Mouse (Mus musculus) limb, embryonic 11.5 days (tissue): ENCODE data around the gene Efcc1. TPM values are rescaled to one million over a fixed set of nuclear protein-coding genes. Genes with fewer than 3 reads are reported as not detected.

Experiments used
- ATAC-seq: fragments of 200-750 bp; cut with Nextera tagmentation; 2 replicates; pipeline ENCODE4 v1.8.0; 2017; ENCODE audit warnings: low read depth; ENCODE audit not compliant: insufficient number of reproducible peaks, low FRiP score, low TSS enrichment
- DNase-seq: peaks from one replicate; pipeline ENCODE4 v3.0.0-alpha.2; 2015; ENCODE audit warnings: low spot score
- H3K27ac ChIP-seq: fragments of 300-500 bp; sonication (generic); replicated peaks from 2 replicates; pipeline ENCODE4 v1.5.1; 2014; ENCODE audit warnings: low read depth, mild to moderate bottlenecking, low read length
- H3K27me3 ChIP-seq: fragments of 300-500 bp; sonication (generic); 2 replicates; pipeline ENCODE4 v1.6.1; 2014; ENCODE audit warnings: mild to moderate bottlenecking, low read length, mixed read lengths; ENCODE audit not compliant: control insufficient read depth, insufficient read depth
- H3K36me3 ChIP-seq: fragments of 300-500 bp; sonication (generic); 2 replicates; pipeline ENCODE4 v1.6.1; 2014; ENCODE audit warnings: mild to moderate bottlenecking, low read length, moderate library complexity, mixed read lengths; ENCODE audit not compliant: control insufficient read depth, insufficient read depth
- H3K4me1 ChIP-seq: fragments of 300-500 bp; sonication (generic); 2 replicates; pipeline ENCODE4 v1.6.1; 2014; ENCODE audit warnings: low read length, mixed read lengths; ENCODE audit not compliant: control insufficient read depth, insufficient read depth
- H3K4me2 ChIP-seq: fragments of 300-500 bp; sonication (generic); 2 replicates; pipeline ENCODE4 v1.6.1; 2014; ENCODE audit warnings: low read depth, mild to moderate bottlenecking, moderate library complexity; ENCODE audit not compliant: severe bottlenecking
- H3K4me3 ChIP-seq: fragments of 300-500 bp; sonication (generic); 2 replicates; pipeline ENCODE4 v1.5.1; 2014; ENCODE audit warnings: low read depth, low read length
- H3K9ac ChIP-seq: fragments of 300-500 bp; sonication (generic); 2 replicates; pipeline ENCODE4 v1.6.1; 2014; ENCODE audit warnings: mild to moderate bottlenecking, low read length
- H3K9me3 ChIP-seq: fragments of 300-500 bp; sonication (generic); 2 replicates; pipeline ENCODE4 v1.6.1; 2016; ENCODE audit warnings: low read length; ENCODE audit not compliant: control insufficient read depth
- WGBS: fragments of 180-500 bp; shearing (Covaris S2); extraction: QIAGEN DNeasy Blood & Tissue Kit; methylation state at CpG from one replicate; pipeline ENCODE4 v1.1.7; 2014; 5-methylcytosine and 5-hydroxymethylcytosine counted together
- polyA plus RNA-seq: library from polyadenylated mRNA; unstranded; fragments of >200 nt; fragmentation: Nextera tagmentation; extraction: Ambion mirVana; gene quantifications from 2 replicates; pipeline ENCODE4 v1.2.1, GENCODE M21; 2014

Gene Efcc1
- polyA plus RNA-seq, 1 experiment from 2014 or later = 0.07 TPM

- WGBS = 66% methylated on average over 3 of the region's 3 CpGs
- ATAC-seq = no peak
These were observed 2.6 kb upstream of the Efcc1 start for GRCm38 (mm10) chr6:87728102-87728501.

GRCm38 (mm10) chr6:87730141-87730540 is 528 bp upstream of the Efcc1 start:
- WGBS = 13% methylated on average over 13 of the region's 13 CpGs
- no peak for DNase-seq
- Histone ChIP-seq H3K4me1 (peaks cover 9% of the 10 kb centered on the region), H3K9ac (no peak overlapping the region; the same call in 1 of the 2 replicates), H3K4me3 (peak overlapping the region; percentile 55), H3K9me3 (no peaks in the 10 kb centered on the region), H3K27ac (no peak overlapping the region), H3K27me3 (peaks cover 52% of the 10 kb centered on the region), H3K4me2 (peak overlapping the region; percentile 98), H3K36me3 (no peaks in the 10 kb centered on the region)
- no peak for ATAC-seq

More at GRCm38 (mm10) chr6:87728102-87728501, 2.6 kb upstream of the Efcc1 start:
- Histone ChIP-seq H3K9ac (no peak overlapping the region), H3K4me3 (no peak overlapping the region), H3K9me3 (no peaks in the 10 kb centered on the region), H3K27ac (no peak overlapping the region), H3K4me1 (peaks cover 9% of the 10 kb centered on the region), H3K36me3 (no peaks in the 10 kb centered on the region), H3K27me3 (peaks cover 41% of the 10 kb centered on the region), H3K4me2 (no peak overlapping the region)
- no peak for DNase-seq

- no peak for ATAC-seq
- Histone ChIP-seq H3K4me3 (peak overlapping the region; percentile 55), H3K27me3 (peaks cover 52% of the 10 kb centered on the region), H3K4me2 (peak overlapping the region; percentile 98), H3K9me3 (no peaks in the 10 kb centered on the region), H3K27ac (no peak overlapping the region), H3K36me3 (no peaks in the 10 kb centered on the region), H3K4me1 (peaks cover 9% of the 10 kb centered on the region), H3K9ac (peak overlapping the region; percentile 53)
- WGBS = 4% methylated on average over 19 of the region's 19 CpGs
- peak; percentile 38 for DNase-seq
These were observed 910 bp downstream of the Efcc1 start for GRCm38 (mm10) chr6:87731463-87732095.

- H3K36me3 ChIP-seq = no peaks in the 10 kb centered on the region
- ATAC-seq (no peak), DNase-seq (peak; percentile 41)
- H3K9ac ChIP-seq = no peak overlapping the region
- H3K4me1 ChIP-seq = peaks cover 9% of the 10 kb centered on the region
- H3K27ac ChIP-seq = no peak overlapping the region
- H3K27me3 ChIP-seq = peaks cover 52% of the 10 kb centered on the region
- H3K9me3 ChIP-seq = no peaks in the 10 kb centered on the region
- peak overlapping the region; percentile 25 for H3K4me3 ChIP-seq
- peak overlapping the region; percentile 55 for H3K4me2 ChIP-seq
- 3% methylated on average over 41 of the region's 53 CpGs for WGBS
These were observed 1.7 kb downstream of the Efcc1 start for GRCm38 (mm10) chr6:87732151-87733011.

GRCm38 (mm10) chr6:87733131-87733930 is 2.7 kb downstream of the Efcc1 start:
- Histone ChIP-seq H3K4me3 (peak overlapping the region; percentile 25; the same call in 1 of the 2 replicates), H3K9me3 (no peaks in the 10 kb centered on the region), H3K36me3 (no peaks in the 10 kb centered on the region), H3K4me1 (peaks cover 9% of the 10 kb centered on the region), H3K4me2 (no peak overlapping the region), H3K9ac (no peak overlapping the region), H3K27ac (no peak overlapping the region), H3K27me3 (peaks cover 52% of the 10 kb centered on the region)
- no peak for ATAC-seq
- 31% methylated on average over 14 of the region's 14 CpGs for WGBS
- no peak for DNase-seq

GRCm38 (mm10) chr6:87734136-87734535 is 3.5 kb downstream of the Efcc1 start:
- Histone ChIP-seq H3K4me1 (peaks cover 9% of the 10 kb centered on the region), H3K4me3 (no peak overlapping the region), H3K27ac (no peak overlapping the region), H3K9me3 (no peaks in the 10 kb centered on the region), H3K27me3 (peaks cover 51% of the 10 kb centered on the region), H3K36me3 (no peaks in the 10 kb centered on the region), H3K9ac (no peak overlapping the region), H3K4me2 (no peak overlapping the region)
- ATAC-seq (no peak), DNase-seq (no peak)
- WGBS = 72% methylated on average over 5 of the region's 5 CpGs

GRCm38 (mm10) chr6:87736923-87737322 is 6.3 kb downstream of the Efcc1 start:
- Histone ChIP-seq H3K36me3 (no peaks in the 10 kb centered on the region), H3K9ac (no peak overlapping the region), H3K27ac (no peak overlapping the region), H3K27me3 (peaks cover 23% of the 10 kb centered on the region), H3K4me1 (peaks cover 3% of the 10 kb centered on the region; the same call in 1 of the 2 replicates), H3K4me2 (no peak overlapping the region), H3K4me3 (no peak overlapping the region), H3K9me3 (no peaks in the 10 kb centered on the region)
- ATAC-seq (no peak), DNase-seq (no peak)
- 82% methylated on average over 4 of the region's 4 CpGs for WGBS
